Mouse (Mus musculus): ENCODE measurements at regions not wholly inside any gene's neighbourhood (a gene's known extent, or its start where the extent isn't known, plus 50 kb on each side); places are given as distances from the start of the nearest gene placed in this dataset.
A peak's percentile ranks its signal among the peaks of the same experiment; 100 is the strongest.

GRCm38 (mm10) chr2:178596312-178597083 is 166.2 kb downstream of the Cdh26 start:
- DNase-seq (ENCODE audit: low spot score in 2 of 2): no peak

DNA sequence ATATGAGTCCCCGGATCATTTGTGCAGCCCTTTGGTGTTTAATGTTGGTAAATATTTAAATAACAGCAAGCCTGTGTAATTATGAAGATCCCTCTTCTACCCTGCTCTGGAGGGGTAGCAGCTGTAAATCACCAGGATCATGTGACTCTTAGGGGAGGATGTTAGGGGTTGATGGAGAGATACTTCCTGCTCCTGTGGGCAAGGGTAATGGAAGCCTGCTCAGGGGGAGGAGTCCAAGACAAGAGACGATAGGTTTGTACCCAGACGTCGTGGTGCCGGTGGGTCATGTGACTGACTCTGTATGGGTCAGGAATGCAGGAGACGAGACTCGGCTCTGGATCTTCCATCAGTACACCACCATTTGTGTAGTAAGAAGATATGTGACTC is 166.7 kb downstream of the Cdh26 start:
- no peak for DNase-seq (ENCODE audit: low spot score in 2 of 2)

DNA sequence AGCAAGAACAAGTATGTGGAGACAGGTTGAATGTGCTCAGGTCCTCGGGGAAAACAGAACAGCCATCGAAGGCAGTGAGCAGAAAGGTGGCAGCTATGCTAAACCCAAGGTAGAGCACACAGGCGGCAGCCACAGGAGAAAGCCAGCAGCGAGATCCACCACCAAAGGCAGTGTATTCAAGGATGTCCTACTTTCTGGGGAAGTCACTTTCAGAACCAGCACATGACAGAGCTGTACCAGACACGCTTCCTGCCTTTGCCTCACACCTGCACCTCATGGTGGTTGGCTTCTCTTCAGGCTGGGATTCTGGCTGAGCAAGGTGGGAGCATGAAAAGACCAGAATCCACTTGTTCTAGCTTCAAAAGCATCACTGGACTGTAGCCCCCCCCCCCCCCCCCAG is 168.0 kb downstream of the Cdh26 start:
- no peak for DNase-seq (ENCODE audit: low spot score in 2 of 2)

GRCm38 (mm10) chr2:178598836-178599235 is 168.5 kb downstream of the Cdh26 start:
- no peak for DNase-seq (ENCODE audit: low spot score in 2 of 2)

DNA sequence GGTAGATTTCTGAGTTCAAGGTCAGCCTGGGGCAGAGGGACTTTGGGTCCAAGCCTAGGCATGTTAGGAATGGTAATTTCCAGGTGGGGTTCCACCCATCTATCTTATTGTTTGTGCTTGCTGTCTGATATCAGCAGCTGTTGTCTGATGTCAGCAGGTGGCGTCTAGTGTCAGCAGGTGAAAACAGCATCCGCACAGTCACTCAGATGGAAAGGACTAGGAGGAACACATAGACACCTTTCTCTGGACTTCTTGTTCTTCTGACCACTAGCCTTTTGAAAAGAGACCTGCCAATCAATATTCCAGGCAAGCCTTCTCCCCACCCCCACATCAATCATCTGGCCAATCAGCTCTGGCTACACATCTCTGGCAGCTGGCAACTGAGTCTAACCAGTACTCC is 173.1 kb downstream of the Cdh26 start:
- no peak for DNase-seq (ENCODE audit: low spot score in 2 of 2)

- peak; percentile 18 to 44 for DNase-seq (ENCODE audit: low spot score in 2 of 2)
These were observed 176.4 kb downstream of the Cdh26 start for GRCm38 (mm10) chr2:178606733-178607132.

- no peak for DNase-seq (ENCODE audit: low spot score in 2 of 2)
These were observed 180.1 kb downstream of the Cdh26 start for GRCm38 (mm10) chr2:178610211-178610975.

DNA sequence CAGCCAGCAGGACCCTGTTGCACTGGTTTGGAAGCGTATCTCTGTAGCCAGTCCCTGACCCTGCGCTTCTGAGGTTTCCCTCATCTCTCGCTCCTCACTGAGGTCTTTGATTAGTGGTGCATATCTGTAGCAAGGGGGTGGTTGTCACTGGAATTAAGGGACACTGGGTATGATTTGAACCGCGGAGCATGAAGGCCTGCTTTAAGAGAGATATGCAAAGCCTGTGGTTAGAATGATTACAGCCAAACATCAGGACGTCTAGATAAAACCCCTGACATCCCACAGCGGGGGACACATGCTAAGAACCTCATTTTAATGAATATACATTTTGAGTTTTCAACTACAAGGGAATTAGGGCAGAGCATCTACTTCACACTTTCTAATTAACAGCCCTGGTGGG is 184.4 kb downstream of the Cdh26 start:
- DNase-seq (ENCODE audit: low spot score in 2 of 2): no peak

DNA sequence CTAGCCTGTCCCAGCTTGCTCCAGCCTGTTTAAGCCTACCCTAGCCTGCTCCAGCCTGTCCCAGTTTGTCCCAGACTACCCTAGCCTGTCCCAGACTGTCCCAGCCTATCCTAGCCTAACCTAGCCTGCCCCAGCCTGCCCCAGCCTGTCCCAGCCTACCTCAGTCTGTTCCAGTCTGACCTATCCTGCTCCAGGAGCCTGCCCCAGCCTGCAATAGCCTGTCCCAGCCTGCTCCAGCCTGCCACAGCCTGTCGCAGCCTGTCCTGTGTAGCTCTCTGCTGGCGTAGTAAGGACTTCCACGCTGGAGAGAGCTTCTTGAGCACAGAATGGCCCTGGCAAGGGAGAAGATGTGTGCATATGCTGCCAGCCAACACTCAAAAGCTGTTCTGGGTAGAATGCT is 192.5 kb downstream of the Cdh26 start:
- no peak for DNase-seq (ENCODE audit: low spot score in 2 of 2)

- no peak for DNase-seq (ENCODE audit: low spot score in 2 of 2)
These were observed 194.1 kb downstream of the Cdh26 start for GRCm38 (mm10) chr2:178624475-178624874.

DNA sequence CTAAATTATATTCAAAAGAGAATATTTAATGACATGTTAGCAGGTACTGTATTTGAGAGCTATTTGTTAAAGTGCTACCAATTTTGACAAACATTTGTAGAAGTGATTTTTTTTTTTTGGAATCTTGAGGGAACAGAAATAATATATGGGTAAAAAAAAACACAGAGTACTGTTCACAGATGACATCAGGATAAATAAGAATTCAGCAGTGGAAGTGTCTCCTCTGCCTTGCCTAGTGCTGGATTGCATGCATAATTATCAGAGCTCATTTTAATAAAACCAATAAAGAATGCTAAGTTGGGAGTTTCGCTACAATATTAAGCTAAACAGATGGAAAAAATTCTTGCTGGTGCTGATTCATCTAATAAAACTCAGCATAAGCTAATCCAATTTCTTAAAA is 194.6 kb downstream of the Cdh26 start:
- DNase-seq (ENCODE audit: low spot score in 2 of 2): no peak

GRCm38 (mm10) chr2:178629756-178630155 is 199.4 kb downstream of the Cdh26 start:
- peak; percentile 16 to 70 for DNase-seq (ENCODE audit: low spot score in 2 of 2)

DNA sequence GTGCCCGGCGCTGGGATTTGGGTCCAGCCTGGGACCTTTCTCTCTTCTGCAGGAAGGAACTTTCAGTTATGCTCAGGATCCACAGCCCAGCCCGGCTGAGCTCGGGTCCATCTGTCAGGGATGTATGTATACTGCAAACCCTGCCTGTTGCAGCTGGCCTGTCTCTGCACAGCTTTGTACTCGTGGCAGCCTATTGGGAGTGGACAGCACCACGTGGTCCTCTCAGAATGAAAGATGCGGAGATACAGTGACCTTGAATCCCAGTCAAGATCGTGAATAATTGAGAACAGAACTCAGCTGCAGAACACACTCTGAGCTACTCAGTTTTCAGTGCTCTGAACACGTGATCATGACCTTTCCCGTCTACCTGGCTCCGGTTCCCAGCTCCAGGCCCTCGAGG is 200.2 kb downstream of the Cdh26 start:
- no peak for DNase-seq (ENCODE audit: low spot score in 2 of 2)

GRCm38 (mm10) chr2:178631336-178631735 is 201.0 kb downstream of the Cdh26 start:
- no peak for DNase-seq (ENCODE audit: low spot score in 2 of 2)

GRCm38 (mm10) chr2:178631966-178632365 is 201.6 kb downstream of the Cdh26 start:
- no peak for DNase-seq (ENCODE audit: low spot score in 2 of 2)

DNA sequence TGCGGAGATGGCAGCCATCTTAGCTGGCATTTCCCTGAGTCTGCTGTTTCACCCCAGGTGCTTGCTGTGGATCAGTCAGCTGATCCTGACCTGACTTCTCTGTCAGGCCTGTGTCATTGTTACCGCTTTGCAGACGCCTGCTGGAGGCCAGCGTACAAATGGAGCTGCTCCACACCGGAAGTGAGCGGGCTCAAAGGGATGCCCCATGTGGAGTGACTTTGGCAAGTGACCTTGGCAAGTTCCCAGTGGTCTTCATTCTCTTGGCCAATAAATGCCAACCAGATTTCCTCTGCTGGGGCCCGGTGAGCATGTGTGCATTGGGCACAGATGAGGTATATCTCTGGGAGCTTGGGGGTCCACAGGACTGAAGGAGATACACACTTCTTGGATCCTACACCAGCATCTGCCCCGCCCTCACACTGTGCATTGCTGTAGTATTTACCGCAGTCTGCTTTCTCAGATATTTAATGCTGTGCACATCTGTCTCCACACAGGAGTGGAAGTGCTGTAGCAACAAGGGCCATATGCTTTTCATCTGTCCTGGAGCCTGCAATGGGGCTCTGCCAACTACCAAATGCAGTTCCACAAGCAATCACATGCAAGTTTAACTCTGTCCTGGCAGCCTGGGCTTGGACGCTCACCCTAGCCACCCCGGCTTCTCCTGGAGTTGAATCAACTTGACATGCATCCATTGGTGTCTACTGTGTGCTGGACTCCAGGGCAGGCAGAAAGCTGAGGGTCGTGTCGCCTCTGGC is 202.7 kb downstream of the Cdh26 start:
- no peak for DNase-seq (ENCODE audit: low spot score in 2 of 2)

DNA sequence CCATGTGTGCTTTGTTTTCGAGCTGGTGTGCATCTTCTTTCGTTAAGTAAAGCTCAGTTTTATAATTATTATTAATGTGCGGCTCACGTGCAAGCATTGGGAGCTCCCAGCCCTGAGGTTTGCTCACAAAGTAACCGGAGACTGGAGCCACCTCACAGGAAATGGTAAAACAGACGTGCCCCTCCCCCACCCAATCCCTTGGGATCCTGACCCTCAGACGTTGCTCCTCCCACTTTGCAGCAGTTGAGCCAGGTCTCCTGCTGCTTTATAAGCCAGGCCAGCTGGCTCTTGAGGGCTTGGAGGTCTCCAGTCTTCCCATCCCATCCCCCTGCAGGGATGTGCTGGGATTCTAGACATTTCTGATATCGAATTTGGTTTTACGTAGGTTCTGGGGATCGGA is 203.8 kb downstream of the Cdh26 start:
- DNase-seq (ENCODE audit: low spot score in 2 of 2): no peak

GRCm38 (mm10) chr2:178635685-178636084 is 205.4 kb downstream of the Cdh26 start:
- DNase-seq (ENCODE audit: low spot score in 2 of 2): no peak

DNA sequence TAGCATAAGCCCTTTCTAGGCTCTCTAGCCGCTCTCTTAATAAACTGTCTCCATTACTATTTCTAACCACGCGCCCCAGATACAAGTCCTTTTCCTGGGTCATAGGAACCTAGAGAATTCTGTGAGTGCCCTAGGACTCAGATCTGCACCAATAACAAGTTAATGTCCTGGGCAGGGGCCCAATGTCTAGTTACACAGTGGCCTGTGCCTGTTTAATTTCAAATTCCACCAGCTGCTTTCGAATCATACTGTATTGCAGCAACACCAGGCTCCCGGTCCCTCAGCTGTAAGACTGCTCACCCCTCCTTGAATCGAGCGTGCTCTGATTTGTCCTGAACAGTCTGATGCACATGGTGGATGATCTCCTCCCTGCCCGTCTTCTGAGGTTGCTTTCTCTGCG is 206.6 kb downstream of the Cdh26 start:
- DNase-seq (ENCODE audit: low spot score in 2 of 2): no peak

GRCm38 (mm10) chr2:178642137-178643052 is 212.1 kb downstream of the Cdh26 start:
- DNase-seq (ENCODE audit: low spot score in 2 of 2): no peak

GRCm38 (mm10) chr2:178643053-178643402 is 212.7 kb downstream of the Cdh26 start:
- DNase-seq (ENCODE audit: low spot score in 2 of 2): no peak

DNA sequence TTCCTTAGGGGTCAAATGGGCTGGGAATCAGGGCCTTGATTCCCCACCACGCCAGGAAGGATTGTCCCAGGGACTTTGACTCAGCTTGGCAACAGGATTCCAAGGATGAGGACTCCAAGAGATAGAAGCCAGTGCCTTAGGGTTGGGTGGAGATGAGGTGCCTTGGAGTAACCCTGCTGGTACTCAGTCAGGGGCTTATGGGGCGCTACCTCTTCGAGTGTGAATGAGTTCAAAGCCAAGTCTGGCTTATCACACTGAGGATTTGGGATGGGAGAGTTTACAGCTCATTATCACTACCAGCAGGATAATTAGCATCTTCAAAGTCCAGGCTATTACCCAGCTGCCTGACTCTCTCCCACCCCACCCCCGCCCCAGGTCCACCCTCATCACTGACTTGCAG is 213.5 kb downstream of the Cdh26 start:
- DNase-seq (ENCODE audit: low spot score in 2 of 2): no peak
